Mouse (Mus musculus) small intestine, adult 2 months (tissue): ENCODE measurements around the gene Lsm14b.

ENCODE experiments used
- CTCF ChIP-seq: fragments of 200-500 bp; IDR thresholded peaks from 2 replicates; pipeline ENCODE4 v1.5.1; 2012; ENCODE audit warnings: low read depth, mild to moderate bottlenecking, control low read depth, inconsistent platforms, low read length, moderate library complexity, mixed read lengths; ENCODE audit not compliant: insufficient replicate concordance, insufficient read length; ENCODE audit errors: extremely low read depth
- POLR2A ChIP-seq: fragments of 200-500 bp; IDR thresholded peaks from 2 replicates; pipeline ENCODE4 v1.6.1; 2012; ENCODE audit warnings: low read depth, mild to moderate bottlenecking, control low read depth, inconsistent platforms, low read length, moderate library complexity

GRCm38 (mm10) chr2:180047580-180047979, 22.8 kb downstream of the Lsm14b start:
- TF ChIP-seq POLR2A, result no peak
- TF ChIP-seq CTCF, result no peak
